Mouse (Mus musculus) adrenal gland, adult 18-20 months (tissue): Measurements from ENCODE around the gene H2afy2. TPM values are rescaled to one million over a fixed set of nuclear protein-coding genes. Genes with fewer than 3 reads are reported as not detected.

ENCODE experiments used
- DNase-seq, 2 experiments: peaks; one replicate each; pipeline ENCODE4 v3.0.0; 2021 to 2022; ENCODE audit warnings: low spot score in 2 of 2
- long read RNA-seq, 2 experiments: library from polyadenylated mRNA; stranded (forward); transcript quantifications; one replicate each; pipeline ENCODE4 v2.0.0; 2021
- total RNA-seq, 2 experiments: library from RNA; stranded (reverse); gene quantifications; 1 replicate in 1 of 2; 2 replicates in 1 of 2; pipeline ENCODE4 v1.2.3; 2021

Gene H2afy2
- total RNA-seq = 1 to 10 TPM; 6.9 to 7.4 TPM
- long read RNA-seq, experiment 1, transcript H2afy2-201 (9 exons, 2,175 nt) = major isoform, 7 of 8 reads
- long read RNA-seq, experiment 1, partial matches to known transcripts = 1 of 8 reads
- long read RNA-seq, experiment 1, other reads (novel, unspliced or antisense) = 0 of 8 reads
- long read RNA-seq, experiment 2, transcript H2afy2-201 (9 exons, 2,175 nt) = major isoform, 27 of 32 reads
- long read RNA-seq, experiment 2, partial matches to known transcripts = 3 of 32 reads
- long read RNA-seq, experiment 2, other reads (novel, unspliced or antisense) = 2 of 32 reads

DNA sequence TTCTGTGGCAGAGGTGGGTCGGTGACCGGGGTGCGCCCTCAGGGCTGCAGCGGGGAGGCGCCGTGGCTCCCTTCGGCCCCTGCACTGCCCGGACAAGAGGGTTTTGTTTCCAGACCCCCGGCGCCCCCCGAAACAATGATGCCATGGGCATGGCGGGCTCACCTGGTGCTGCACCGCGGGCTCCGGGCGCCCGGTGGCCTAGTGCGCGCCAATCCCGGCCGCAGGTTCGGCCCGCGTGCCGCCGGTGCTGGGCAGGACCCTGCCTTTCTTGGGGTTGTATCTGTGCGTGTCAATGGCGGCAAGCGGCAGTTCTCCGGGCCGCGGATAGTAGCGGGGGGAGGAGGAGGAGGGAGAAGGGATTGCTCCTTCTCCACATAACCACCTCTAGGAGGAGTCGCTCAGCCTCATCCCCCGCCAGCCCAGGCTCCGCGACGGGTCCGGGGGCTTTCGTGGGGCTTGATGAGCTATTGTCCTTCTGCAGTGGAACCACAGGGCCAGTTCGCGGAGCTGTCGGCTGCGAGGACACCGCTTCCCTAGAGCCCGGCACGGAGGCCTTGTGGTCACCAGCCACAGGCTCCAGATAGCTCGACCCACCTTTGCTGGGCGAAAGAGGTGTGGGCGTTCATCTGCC lies at the start of gene H2afy2:
H2afy2 (minus strand) TSS at position 527 of the 631 bp plus-strand sequence.
- DNase-seq = peak; percentile 52 to 58

DNA sequence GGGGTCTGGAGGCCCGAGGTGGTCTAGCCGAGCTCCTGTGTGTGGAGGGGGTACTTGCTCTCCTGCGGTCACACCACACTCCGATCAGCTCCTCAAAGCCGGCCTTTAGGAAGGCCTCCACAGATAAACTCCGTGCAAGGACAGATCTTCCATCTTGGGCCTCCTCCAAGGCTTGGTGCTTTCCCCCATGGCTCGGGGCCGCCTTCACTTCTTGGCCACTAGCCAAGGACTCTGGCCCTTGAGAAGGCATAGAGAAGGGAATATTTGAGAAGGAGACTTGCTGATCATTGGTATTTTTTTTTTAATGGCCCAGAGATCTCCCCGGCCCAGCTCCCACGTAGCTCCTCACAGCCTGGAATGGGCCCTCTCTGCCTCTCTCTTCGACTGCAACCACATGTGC lies 48.8 kb upstream of the H2afy2 start:
- DNase-seq = no peak

DNA sequence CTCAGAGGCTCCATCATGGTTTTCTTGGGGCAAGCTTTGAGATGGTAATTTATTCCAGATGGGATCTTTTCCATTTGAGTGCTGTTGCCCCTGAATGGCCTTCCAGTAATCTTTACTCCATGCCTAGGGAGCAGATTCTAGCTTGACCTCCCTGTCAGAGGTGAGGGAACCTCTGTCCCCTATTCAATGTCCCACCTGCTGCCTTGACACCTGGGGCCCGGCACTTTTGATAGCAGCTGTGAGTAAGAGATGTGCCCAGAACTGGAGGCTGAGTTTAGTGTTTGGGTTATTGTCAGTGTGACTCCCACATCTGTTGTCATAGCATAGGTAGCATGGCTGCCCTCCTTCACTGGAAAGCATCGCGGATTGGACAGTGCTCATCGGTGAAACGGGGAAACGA lies 47.8 kb upstream of the H2afy2 start:
- no peak for DNase-seq

DNA sequence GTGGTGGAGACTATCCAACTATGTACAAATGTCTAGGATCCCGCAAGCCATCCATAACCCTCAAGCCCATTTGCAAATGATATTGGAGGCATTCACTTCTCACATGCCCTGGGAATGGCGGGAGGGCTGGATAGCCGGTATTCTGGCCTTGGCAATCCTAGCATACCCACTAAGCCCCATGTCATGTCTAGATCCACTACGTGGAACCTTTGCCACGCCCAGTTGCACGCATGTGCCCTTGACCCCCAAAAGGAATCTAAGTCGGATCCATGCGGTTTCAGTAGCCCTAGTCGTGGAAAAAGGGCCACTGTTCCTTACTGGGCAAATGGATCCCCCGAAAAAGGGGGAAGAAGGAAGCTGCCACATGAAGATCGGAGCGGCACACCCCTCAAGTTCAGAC lies 47.3 kb upstream of the H2afy2 start:
- peak in 1 of 2 experiments; percentile 10 for DNase-seq

DNA sequence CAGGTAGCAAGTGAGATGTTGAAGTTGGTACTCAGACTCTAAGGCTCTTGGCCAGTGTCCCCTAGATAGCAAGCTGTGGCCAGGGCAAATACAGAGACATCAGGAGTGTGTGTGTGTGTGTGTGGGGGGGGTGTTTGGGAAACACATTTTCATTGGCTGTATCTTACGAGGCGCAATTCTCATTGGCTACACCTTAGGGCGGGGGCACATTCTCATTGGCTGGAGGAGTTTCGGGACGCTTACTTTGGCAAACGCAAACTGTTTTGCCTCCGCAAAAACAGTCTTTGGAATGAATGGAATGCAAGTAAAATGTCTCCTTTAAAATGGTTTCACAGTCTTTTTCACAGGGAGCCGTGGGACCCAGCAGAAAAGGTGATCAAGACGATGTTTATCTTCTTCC lies 46.9 kb upstream of the H2afy2 start:
- DNase-seq = no peak

DNA sequence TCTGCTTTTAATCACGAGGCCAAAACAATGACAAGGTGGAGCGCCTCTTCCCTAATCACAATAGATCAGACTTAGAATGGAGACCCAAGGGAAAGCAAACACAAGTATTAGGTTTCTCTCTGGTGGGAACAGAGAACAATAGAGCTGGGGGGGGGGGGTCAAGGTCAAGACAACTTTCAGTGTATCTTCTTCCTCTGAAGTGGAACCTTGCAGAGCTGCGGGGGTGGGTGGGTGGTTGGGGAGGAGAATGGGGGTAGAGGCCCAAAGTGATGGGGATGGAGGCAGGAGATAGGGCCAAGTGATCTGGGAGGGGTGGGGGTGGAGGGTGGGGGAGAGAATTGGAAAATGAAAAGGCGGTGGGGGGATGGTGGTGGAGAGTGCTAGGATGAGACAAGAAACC lies 45.1 kb upstream of the H2afy2 start:
- DNase-seq = no peak

DNA sequence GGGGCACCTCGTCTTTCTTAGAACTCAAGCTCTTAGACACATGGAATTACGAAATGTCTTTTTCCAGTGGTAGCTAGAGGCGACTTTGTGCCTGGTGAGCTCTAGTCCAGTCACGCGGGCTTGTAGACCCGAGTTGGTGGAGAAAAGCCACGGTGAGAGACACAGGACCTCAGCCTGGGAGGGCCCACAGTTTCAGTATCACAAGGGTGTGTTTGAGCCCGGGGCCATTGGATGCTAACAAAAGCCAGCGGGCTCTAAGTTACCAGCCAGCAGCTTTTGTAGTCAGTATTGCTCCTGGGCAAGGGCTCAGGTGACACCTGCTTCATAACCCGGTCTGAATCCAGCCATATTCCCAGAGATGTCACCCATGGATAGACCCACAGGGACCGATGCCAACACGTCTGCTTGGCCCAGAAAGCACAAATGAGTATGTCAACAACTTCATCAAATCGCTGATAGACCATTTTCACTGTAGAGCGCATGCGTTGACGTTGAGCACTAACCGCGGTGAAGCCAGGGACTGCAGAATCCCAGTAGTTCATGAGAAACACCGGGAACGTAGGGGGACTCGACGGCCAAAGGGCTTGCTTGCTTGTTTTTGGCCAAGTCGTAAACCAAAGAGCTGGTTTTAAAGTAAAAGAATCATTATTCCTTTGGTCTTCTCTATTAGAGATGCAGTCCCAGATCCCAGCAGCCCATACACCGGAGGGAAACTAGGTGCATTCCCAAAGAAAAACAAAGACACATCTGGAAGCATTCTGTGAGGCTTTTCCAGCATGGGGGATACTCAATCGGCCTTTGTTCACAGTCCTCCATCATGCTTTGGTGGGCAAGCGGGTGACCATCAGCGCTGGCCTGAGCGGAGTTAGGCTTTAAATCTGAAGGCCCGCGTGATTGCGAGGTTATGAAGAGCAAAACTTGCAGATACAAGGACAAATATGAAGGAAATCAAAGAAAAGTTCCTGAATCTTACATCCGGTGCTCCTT lies 44.3 kb upstream of the H2afy2 start:
- no peak for DNase-seq

DNA sequence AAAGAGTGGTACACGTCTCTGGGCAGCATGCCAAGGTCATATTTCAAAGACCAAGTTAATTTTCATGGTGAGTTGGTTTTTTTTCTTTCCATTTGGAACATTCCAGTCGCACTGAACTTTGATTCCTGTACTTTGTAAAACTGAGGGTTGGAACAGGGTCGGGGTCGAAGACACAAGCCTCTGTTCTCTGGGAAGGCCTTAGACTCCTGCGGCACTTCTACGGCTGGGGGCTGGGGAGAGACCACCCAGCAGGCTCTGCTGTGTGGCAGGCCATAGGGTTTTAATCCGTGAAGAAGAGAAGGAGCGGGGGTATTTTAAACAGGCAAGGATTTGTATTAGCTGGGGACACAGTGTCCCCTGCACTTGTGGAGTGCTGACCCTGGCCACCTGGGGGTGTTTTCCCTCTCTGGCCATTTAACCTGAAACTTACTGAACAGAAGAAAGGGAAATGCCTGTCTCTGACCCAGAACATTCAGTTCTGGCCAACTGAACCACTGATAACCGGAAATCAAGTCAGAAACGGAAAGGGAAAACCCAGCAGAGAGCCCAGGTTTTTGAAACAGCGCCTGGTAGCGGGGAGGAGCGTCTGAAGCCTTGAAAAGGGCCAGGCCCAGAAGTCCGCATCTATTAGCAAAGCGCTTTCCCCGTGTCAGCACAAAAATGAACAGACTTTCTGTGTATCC lies 42.9 kb upstream of the H2afy2 start:
- no peak for DNase-seq

DNA sequence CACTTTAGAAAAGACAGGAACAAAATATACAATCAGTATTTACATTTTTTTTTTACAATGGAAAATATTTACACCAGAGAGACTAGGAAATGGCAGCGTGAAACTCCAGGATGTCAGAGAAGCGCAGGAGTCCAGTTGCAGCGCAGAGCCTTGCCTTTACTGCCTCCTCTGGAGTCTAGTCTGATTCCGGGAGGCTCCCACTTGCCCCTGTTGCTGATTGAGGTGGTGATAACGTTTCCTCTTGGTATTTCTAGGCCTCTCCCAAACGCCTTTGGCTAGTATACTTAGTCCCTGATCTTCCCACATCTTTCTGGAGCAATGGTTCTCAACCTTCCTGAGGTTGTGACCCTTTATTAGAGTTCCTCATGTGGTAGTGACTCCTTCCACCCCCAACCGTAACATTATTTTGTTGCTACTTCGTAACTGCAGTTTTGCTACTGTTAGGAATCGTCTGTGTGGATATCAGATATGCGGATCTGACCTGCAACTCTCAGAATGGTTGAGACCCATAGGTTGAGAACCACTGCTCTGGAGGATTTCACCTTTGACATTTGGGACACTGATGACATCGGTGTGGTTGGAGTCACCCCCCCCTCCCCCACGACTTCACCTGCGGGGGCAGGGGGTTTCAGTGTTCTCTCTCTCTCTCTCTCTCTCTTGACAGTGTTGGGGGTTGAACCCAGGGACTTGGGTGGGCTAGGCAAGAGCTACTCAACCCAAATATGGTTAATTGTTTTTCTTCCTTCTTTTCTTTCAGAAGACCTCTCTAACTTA lies 42.2 kb upstream of the H2afy2 start:
- no peak for DNase-seq

DNA sequence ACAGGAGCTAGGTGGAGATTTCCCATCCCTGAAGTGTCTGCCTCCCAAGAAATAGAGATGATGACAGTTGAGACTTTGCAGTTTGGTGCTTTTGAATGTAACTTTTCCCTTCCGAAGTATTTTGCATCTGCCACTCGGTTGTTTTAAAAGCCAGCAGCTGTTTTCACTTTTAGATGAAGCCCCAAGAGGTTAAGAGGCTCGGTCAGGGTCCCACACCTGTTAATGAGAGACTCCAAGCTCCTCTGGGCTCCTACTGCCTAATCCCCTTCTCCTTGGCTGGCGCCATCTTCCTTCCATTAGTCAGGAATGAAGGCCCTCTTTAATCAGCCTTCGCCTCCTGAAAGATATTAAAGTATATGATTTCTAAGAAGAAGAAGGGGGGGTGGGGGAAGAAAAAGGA lies 41.6 kb upstream of the H2afy2 start:
- DNase-seq = no peak

DNA sequence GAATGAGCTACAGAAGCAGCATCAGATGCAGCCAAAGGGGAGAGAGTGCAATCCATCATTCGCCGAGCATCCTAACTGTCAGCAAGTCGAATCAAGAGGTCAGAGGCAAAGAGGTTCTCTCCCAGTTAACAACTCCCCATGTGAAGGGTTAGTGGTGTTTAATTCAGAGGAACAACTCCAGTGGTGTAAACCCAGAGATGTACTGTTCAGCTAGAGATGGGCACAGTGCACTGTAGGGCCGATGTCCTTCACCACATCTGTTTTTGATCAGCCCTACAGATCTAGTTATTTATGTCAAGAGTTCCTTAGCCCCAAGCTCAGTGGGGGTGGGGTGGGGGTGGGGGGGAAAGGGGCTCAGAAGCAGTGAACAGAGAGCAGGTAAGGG lies 39.8 kb upstream of the H2afy2 start:
- DNase-seq = no peak

DNA sequence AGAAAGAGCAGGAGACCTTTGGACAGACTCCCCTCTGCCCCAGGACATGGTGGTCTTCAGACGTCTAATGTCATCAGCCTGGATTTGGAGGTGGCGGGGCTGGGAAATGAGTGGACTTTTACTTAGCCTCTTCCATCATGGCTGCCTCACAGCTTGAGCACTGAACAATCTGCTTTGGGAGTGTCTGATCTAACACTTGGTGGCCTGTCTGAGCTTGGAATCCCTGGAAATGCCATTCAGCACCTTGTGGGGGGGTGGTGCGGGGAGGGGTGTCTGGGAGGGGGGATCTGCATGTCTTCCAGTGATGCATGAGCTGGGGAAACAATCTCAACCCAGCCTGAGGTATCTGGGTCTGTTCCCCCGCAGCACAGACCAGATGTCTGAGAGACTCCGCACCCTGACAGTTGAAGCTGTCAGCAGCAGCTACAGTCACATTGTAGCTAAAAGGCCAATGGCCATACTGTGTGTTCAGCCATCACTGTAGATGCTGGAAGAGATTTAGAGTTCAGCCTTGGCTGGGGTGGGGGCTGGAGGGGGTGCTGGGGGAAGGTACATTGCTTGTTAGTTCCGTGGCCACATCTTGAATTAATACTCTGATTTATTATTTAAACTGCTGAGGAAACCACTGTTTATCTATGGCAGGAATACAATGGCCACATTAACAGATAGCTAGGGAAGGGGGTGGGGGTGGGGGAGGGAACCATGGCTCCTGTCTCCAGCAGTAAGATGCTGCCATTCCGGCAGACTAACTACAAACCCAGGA lies 39.2 kb upstream of the H2afy2 start:
- DNase-seq = no peak

DNA sequence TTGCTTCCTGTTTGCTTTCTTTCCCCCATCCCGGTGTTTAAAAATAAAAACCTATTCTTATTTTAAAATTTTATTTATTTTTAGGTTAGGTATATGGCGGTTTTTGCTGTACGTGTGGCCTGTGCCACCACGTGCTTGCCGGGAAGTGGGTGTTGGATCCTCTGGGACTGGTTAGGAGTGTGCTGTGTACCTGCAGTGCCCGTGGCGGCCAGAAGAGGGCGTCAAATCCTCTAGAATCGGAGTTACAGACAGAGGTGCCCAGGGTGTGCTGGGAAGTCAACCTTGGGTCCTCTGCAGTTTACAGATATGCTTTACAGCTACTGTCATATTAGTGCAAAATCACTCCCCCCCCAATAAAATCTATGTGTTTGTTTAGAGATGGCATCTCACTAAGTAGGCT lies 36.1 kb upstream of the H2afy2 start:
- no peak for DNase-seq

DNA sequence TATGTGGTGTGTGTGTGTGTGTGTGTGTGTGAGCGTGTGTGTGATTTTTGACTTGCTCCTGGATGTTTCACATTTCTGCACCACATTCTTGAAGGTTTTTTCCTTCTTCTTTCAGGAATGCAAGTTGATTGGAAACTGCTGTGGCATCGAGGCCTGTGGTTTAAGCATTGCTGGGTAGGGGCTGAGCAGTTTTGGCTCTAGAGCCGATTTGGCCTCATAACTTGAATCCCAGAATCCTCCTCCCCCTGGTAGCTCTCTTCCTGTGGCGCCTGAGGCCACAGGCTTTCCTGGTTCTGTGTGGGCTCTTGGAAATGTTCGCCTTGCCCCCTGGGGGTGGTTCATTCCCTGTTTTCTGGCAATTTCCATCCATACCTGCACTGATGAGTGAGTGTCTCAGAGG lies 28.0 kb upstream of the H2afy2 start:
- no peak for DNase-seq

DNA sequence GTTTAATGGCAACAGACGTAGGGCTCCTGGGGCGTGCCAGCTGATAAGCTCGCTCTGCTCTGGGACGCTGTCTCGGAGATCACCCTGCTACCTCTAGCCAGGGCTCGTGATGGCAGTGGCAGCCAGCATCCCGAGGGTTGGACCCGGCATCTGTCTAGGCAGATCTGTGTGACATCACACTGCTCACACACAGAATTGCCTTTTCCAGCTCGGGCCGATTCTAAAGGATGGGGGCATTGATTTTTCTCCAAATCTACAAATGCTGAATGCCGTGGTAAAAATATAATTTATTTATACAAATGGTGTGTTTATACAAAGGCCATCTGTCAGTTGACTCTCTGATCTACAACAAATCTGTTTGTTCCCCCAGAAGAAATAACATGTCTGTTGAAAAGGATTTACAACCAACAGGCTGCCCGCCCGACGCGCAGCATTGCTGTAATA lies 14.2 kb upstream of the H2afy2 start:
- DNase-seq = no peak

DNA sequence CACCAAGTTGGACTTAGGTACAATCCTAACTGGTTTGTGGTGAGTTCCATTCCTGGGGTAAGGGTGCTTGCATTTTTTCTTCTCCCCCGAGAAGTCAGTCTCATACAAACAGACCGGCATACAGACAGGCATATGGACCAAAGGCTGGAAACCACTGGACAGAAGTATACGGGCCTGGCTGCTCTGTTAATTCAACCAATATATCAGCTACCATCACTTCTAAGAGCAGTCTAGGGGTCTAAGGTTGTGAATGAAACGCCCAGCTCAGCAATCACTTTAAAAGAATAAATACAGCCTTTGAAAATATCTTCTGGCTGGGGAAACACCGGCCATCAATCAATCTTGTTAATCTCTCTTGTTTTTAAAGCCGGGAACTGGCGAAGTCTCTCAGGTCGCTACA lies 11.5 kb upstream of the H2afy2 start:
- no peak for DNase-seq

DNA sequence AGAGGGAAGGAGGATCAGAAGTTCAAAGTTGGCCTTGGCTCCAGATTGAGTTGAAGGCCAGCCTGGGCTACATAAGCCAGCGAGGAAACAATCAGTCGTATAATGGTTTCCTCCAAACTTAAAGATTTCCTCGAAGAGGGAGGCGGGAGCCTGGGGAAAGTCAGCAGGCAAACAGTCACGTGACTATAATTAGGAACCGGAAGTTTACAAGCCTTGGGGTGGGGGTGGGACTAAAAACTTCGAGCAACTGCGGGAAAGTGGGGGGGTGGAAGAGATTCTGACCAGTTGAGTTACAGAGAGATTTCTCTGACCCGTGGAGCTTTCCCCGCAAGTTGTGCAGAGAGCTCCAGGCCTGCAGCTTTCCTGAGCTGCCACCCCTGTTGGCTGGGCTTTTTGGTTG lies 11.0 kb upstream of the H2afy2 start:
- DNase-seq = no peak

DNA sequence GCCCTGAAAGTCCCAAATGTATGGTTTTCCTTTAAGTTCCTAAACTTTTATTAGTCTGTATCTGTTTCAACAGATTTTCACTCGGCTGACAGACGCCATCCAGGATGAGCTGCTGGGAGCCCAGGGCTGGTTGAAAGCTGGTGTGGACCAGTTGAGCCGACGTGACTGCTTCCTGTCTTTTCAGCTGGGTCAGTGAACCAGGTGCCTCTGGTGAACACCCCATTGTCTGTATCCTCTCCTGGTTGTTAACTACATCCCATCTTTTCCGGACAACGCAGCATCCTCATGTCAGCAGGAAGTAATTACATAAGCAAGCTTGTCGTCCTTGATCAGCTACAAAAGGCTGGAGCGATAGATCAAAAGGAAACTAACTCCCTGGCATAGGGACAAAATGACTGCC lies 9.1 kb upstream of the H2afy2 start:
- DNase-seq = no peak

DNA sequence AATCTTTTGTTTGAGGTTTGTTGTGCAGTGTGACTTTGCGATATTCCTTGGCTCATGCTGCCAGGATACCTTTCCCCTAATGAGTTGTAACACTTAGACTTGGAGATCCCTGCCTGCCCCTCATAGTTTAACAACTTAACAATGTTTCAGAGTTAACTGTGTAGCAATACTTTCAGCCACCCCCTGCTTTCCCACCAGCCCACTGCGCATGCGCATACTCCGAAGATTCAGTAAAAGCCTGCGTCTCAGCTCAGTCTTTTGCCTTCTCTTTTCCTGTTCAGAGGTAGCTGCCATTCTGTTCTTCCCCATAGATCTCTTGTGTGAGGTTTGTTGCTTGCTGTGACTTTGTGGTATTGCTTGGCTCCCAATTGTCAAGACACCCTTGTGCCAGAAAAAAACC lies 4.6 kb upstream of the H2afy2 start:
- DNase-seq = no peak
